9 mouse cellular contexts compared by ENCODE assay signal in the genomic region with DNA sequence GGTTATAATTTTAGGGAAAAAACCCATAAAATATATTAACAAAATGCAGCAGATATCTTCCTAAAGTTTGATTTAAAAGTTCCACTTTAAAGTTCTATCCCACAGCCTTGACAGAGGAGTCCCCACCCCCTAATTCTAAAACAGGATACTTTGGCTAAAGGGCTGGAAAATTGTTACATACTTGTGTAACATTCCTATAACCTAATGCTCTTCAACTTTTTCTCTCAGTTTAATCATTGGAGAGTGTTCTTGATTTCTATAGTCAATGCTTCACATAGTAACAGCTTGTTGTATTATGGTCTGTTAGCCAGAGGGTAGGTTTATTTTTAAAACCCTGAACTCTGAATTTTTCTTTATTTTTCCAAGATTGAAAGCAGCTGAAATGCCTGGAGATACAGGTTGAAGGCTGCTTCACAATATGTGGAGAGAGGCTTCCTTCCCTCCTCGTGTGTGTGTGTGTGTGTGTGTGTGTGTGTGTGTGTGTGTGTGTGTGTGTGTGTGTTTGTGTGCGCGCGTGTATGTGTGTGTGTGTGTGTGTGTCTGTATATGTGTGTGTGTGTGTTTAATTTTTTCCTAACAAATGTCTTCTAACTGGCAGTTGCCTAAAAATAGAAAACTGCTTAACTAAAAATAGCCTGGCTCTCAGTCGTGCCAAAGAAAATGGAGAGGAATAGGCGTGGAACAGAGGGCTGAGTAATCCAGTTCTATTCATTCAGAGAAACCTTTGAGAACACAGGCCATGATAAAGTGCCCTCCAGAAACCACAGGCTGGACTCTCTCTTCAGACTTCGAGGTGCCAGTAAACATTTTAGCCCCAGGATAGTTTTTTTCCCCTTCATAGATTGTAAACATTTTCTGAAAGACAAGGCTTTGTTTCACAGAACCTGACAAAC.
DNase-seq lines count a peak whose midpoint lies in the region; ATAC-seq and TF ChIP-seq lines count a peak whose summit lies in the region.
"Had no signal": no experiment of that assay in that cellular context is flagged by ENCODE, and none has a peak within 500 bp of the region (broad histone marks: within the 10 kb centered on the region; RNA-seq: fewer than 3 reads in every experiment).

No protein-coding gene starts in this region.

- no peak for TF ChIP-seq POLR2A in bone marrow macrophage, adult 2 months (IDR thresholded peaks at IDR 0.05; ENCODE audit: borderline replicate concordance, low read depth, low read length)

- H3K4me2 ChIP-seq in forebrain, embryonic 13.5 days, result no peak overlapping the region
- no peak overlapping the region for H3K4me2 ChIP-seq in kidney, postnatal 0 days (ENCODE audit: low read length)
- H3K4me2 ChIP-seq in midbrain, embryonic 14.5 days (ENCODE audit: low read length), result no peak overlapping the region

- H3K27me3 ChIP-seq in forebrain, embryonic 13.5 days, result no peaks in the 10 kb centered on the region
- H3K27me3 ChIP-seq in kidney, postnatal 0 days (ENCODE audit: insufficient read depth, low read length), result no peaks in the 10 kb centered on the region
- H3K27me3 ChIP-seq in midbrain, embryonic 14.5 days (ENCODE audit: control insufficient read depth, insufficient read depth, low read length), result no peaks in the 10 kb centered on the region

- no peak for TF ChIP-seq CTCF in layer of hippocampus, adult 2 months (conservative IDR thresholded peaks at IDR 0.05)
- TF ChIP-seq CTCF in bone marrow macrophage, adult 2 months (IDR thresholded peaks at IDR 0.05; ENCODE audit: low read depth, low read length), result no peak
- TF ChIP-seq CTCF in kidney, postnatal 0 days (IDR thresholded peaks at IDR 0.05; ENCODE audit: low read depth), result no peak

- no peaks in the 10 kb centered on the region for H3K9me3 ChIP-seq in forebrain, embryonic 13.5 days (replicated peaks)
- no peaks in the 10 kb centered on the region for H3K9me3 ChIP-seq in kidney, postnatal 0 days (replicated peaks; ENCODE audit: low read length)
- no peaks in the 10 kb centered on the region for H3K9me3 ChIP-seq in midbrain, embryonic 14.5 days (ENCODE audit: control insufficient read depth, low read length)

- H3K27ac ChIP-seq in layer of hippocampus, adult 2 months, result peak overlapping the region; percentile 58; the same call in 1 of the 2 replicates
- peak overlapping the region; percentile 79 for H3K27ac ChIP-seq in bone marrow macrophage, adult 2 months (ENCODE audit: insufficient read depth, low read depth, low read length)
- no peak overlapping the region for H3K27ac ChIP-seq in forebrain, embryonic 13.5 days
- H3K27ac ChIP-seq in kidney, postnatal 0 days, result no peak overlapping the region
- H3K27ac ChIP-seq in midbrain, embryonic 14.5 days (replicated peaks; ENCODE audit: low read depth, low read length), result no peak overlapping the region
- H3K27ac ChIP-seq: liver, embryonic 14.5 days had no signal

- peaks cover 33% of the 10 kb centered on the region for H3K4me1 ChIP-seq in bone marrow macrophage, adult 2 months (ENCODE audit: control insufficient read depth, insufficient read depth, low read length)
- H3K4me1 ChIP-seq in forebrain, embryonic 13.5 days, result peaks cover 24% of the 10 kb centered on the region
- H3K4me1 ChIP-seq in kidney, postnatal 0 days (replicated peaks; ENCODE audit: insufficient read depth, low read length), result no peaks in the 10 kb centered on the region
- peaks cover 15% of the 10 kb centered on the region for H3K4me1 ChIP-seq in midbrain, embryonic 14.5 days (ENCODE audit: control insufficient read depth, insufficient read depth, low read length)

- DNase-seq in layer of hippocampus, adult 2 months (ENCODE audit: low spot score in 2 of 2), result no peak
- DNase-seq in layer of hippocampus, adult 9-10 months (ENCODE audit: low spot score), result no peak
- peak; percentile 84 for DNase-seq in kidney, postnatal 0 days (ENCODE audit: low spot score)
- peak; percentile 35 for DNase-seq in midbrain, embryonic 14.5 days
- DNase-seq in urinary bladder, postnatal 25 days (ENCODE audit: low spot score), result no peak
- no peak for DNase-seq in layer of hippocampus, adult 9-11 months

- H3K4me3 ChIP-seq in layer of hippocampus, adult 2 months, result no peak overlapping the region
- H3K4me3 ChIP-seq in bone marrow macrophage, adult 2 months (ENCODE audit: insufficient read depth, low read length), result no peak overlapping the region
- no peak overlapping the region for H3K4me3 ChIP-seq in forebrain, embryonic 13.5 days
- no peak overlapping the region for H3K4me3 ChIP-seq in kidney, postnatal 0 days (replicated peaks; ENCODE audit: low read depth, low read length)
- no peak overlapping the region for H3K4me3 ChIP-seq in midbrain, embryonic 14.5 days (replicated peaks; ENCODE audit: low read depth, low read length)

- peak; percentile 68 for ATAC-seq in forebrain, embryonic 13.5 days
- peak; percentile 69 for ATAC-seq in kidney, postnatal 0 days (replicated peaks; ENCODE audit: low FRiP score, low read depth)
- ATAC-seq in midbrain, embryonic 14.5 days (ENCODE audit: low FRiP score, low TSS enrichment), result no peak

- WGBS in forebrain, embryonic 13.5 days, result 25% methylated on average over 7 of the region's 7 CpGs
- WGBS in kidney, postnatal 0 days, result 28% methylated on average over 7 of the region's 7 CpGs
- 39% methylated on average over 7 of the region's 7 CpGs for WGBS in midbrain, embryonic 14.5 days

- no peak overlapping the region for H3K9ac ChIP-seq in forebrain, embryonic 13.5 days
- no peak overlapping the region for H3K9ac ChIP-seq in kidney, postnatal 0 days (ENCODE audit: low read depth, low read length)
- no peak overlapping the region for H3K9ac ChIP-seq in midbrain, embryonic 14.5 days (replicated peaks; ENCODE audit: low read length)
- H3K9ac ChIP-seq: liver, embryonic 14.5 days had no signal

- no peaks in the 10 kb centered on the region for H3K36me3 ChIP-seq in forebrain, embryonic 13.5 days (ENCODE audit: poor library complexity, severe bottlenecking)
- H3K36me3 ChIP-seq in kidney, postnatal 0 days (ENCODE audit: insufficient read depth, low read length), result no peaks in the 10 kb centered on the region
- H3K36me3 ChIP-seq in midbrain, embryonic 14.5 days (ENCODE audit: control insufficient read depth, insufficient read depth, low read length), result no peaks in the 10 kb centered on the region

Comparison
In these comparisons a context has a peak if more than half of its experiments do, and no peak if none do; other contexts are left out.
1. DNase-seq: peak in kidney, postnatal 0 days (single experiment) and midbrain, embryonic 14.5 days (single experiment); none in layer of hippocampus, adult 2 months (0 of 2), layer of hippocampus, adult 9-10 months (single experiment), urinary bladder, postnatal 25 days (single experiment) and layer of hippocampus, adult 9-11 months (single experiment).
2. H3K27ac ChIP-seq: peak in layer of hippocampus, adult 2 months (single experiment) and bone marrow macrophage, adult 2 months (single experiment); none in forebrain, embryonic 13.5 days (single experiment), kidney, postnatal 0 days (single experiment) and midbrain, embryonic 14.5 days (single experiment).